ENCODE assay signal across 18 mouse cellular contexts in the genomic region with DNA sequence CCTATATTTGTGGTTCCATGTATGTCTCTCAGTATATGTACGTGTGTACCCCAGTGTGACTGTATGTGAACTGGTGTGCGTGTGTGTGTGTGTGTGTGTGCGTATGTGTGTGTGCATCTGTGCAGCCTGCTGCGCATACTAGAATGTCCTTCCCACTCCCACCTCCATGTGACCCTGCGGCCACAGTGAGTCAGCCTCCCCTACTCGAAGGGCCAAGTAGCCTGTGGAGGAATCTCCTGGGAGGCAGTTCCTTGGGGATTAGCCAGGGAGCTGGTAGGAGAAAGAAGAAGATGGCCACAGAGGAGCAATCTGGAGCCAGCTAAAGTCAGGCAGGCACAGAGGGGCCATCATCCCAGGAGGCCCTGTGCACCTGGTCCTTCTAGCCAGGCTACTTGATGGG. TPM values are rescaled to one million over a fixed set of nuclear protein-coding genes. Genes with fewer than 3 reads are reported as not detected.
DNase-seq lines count a peak whose midpoint lies in the region; TF ChIP-seq lines count a peak whose summit lies in the region.
"Had no signal": no experiment of that assay in that cellular context is flagged by ENCODE, and none has a peak within 500 bp of the region (broad histone marks: within the 10 kb centered on the region; RNA-seq: fewer than 3 reads in every experiment).

No protein-coding gene starts in this region.

- H3K4me1 ChIP-seq in heart, embryonic 10.5 days = peaks cover 20% of the 10 kb centered on the region
- H3K4me1 ChIP-seq: embryonic facial prominence, embryonic 12.5 days had no signal

- no peak for TF ChIP-seq POLR2A in myocyte (IDR thresholded peaks at IDR 0.05; ENCODE audit: insufficient read length, low read depth)

- H3K79me2 ChIP-seq in C2C12 (ENCODE audit: control insufficient read depth, insufficient read depth) = no peaks in the 10 kb centered on the region
- H3K79me2 ChIP-seq in myocyte (ENCODE audit: control insufficient read depth, insufficient read depth) = no peaks in the 10 kb centered on the region

- no peak for TF ChIP-seq CTCF in C2C12 (IDR thresholded peaks at IDR 0.05; ENCODE audit: control insufficient read depth, insufficient read depth, insufficient read length)

- no peak overlapping the region for H3ac ChIP-seq in C2C12 (ENCODE audit: control insufficient read depth, insufficient read length, low read depth)
- no peak overlapping the region for H3ac ChIP-seq in myocyte (ENCODE audit: control insufficient read depth, insufficient read length)

- H3K79me3 ChIP-seq in C2C12 (ENCODE audit: low read depth) = no peaks in the 10 kb centered on the region

- no peaks in the 10 kb centered on the region for H3K9me3 ChIP-seq in heart, embryonic 10.5 days
- H3K9me3 ChIP-seq: embryonic facial prominence, embryonic 12.5 days; forebrain, embryonic 12.5 days; heart, embryonic 12.5 days; hindbrain, embryonic 10.5 days; intestine, embryonic 15.5 days had no signal

- DNase-seq in heart, embryonic 10.5 days (ENCODE audit: low spot score) = no peak
- no peak for DNase-seq in heart, adult 18-20 months
- peak; percentile 80 for DNase-seq in 3134 (ENCODE audit: extremely low read depth, insufficient read length, low spot score)
- no peak for DNase-seq in spleen, postnatal 36 days (ENCODE audit: low spot score in 2 of 2)
- DNase-seq: B cell, adult 2 months; cerebellum, adult 11-12 months; cerebellum, adult 9-10 months; cerebellum, postnatal 25 days; gastrocnemius, postnatal 10 days; heart, adult 2 months had no signal

- no peak overlapping the region for H3K4me2 ChIP-seq in myocyte (ENCODE audit: low read depth)
- H3K4me2 ChIP-seq: embryonic facial prominence, embryonic 12.5 days; forebrain, embryonic 12.5 days; heart, embryonic 12.5 days; hindbrain, embryonic 14.5 days; intestine, embryonic 15.5 days had no signal

- H3K36me3 ChIP-seq in heart, embryonic 10.5 days = no peaks in the 10 kb centered on the region
- H3K36me3 ChIP-seq in C2C12 (ENCODE audit: control insufficient read depth, insufficient read depth) (no peaks in the 10 kb centered on the region), myocyte (ENCODE audit: control insufficient read depth, insufficient read depth) (no peaks in the 10 kb centered on the region)
- H3K36me3 ChIP-seq: embryonic facial prominence, embryonic 12.5 days; forebrain, embryonic 12.5 days; heart, embryonic 12.5 days; hindbrain, embryonic 10.5 days; intestine, embryonic 15.5 days had no signal

- 84% methylated on average over 6 of the region's 6 CpGs for WGBS in heart, embryonic 10.5 days

- no peak overlapping the region for H3K4me3 ChIP-seq in heart, embryonic 10.5 days
- H3K4me3 ChIP-seq in C2C12 (ENCODE audit: insufficient read depth, poor library complexity, severe bottlenecking) (no peak overlapping the region), myocyte (no peak overlapping the region)
- H3K4me3 ChIP-seq: embryonic facial prominence, embryonic 12.5 days; forebrain, embryonic 12.5 days; heart, adult 2 months; heart, embryonic 12.5 days; hindbrain, embryonic 10.5 days; intestine, embryonic 15.5 days had no signal

- H3K27me3 ChIP-seq in heart, embryonic 10.5 days (ENCODE audit: insufficient read depth, poor library complexity, severe bottlenecking) = peaks cover 7% of the 10 kb centered on the region; the same call in 1 of the 2 replicates
- no peaks in the 10 kb centered on the region for H3K27me3 ChIP-seq in C2C12 (ENCODE audit: control insufficient read depth, insufficient read depth, insufficient read length)
- H3K27me3 ChIP-seq in myocyte (ENCODE audit: control insufficient read depth, insufficient read depth, insufficient read length) = no peaks in the 10 kb centered on the region
- H3K27me3 ChIP-seq: heart, embryonic 12.5 days; intestine, embryonic 15.5 days had no signal

- H3K27ac ChIP-seq in heart, embryonic 10.5 days = peak overlapping the region; percentile 52; the same call in 1 of the 2 replicates
- H3K27ac ChIP-seq: embryonic facial prominence, embryonic 12.5 days; forebrain, embryonic 12.5 days; hindbrain, embryonic 10.5 days; hindbrain, embryonic 14.5 days; intestine, embryonic 15.5 days had no signal

TF ChIP-seq in C2C12, 6 proteins besides CTCF, POLR2A, EP300 and RAD21:
- TF ChIP-seq MAX (IDR thresholded peaks at IDR 0.05) (peak; percentile 82), USF1 (IDR thresholded peaks at IDR 0.05; ENCODE audit: low read depth) (peak; percentile 94), FOSL1 (IDR thresholded peaks at IDR 0.05; ENCODE audit: insufficient read depth, low read length, poor library complexity, severe bottlenecking) (no peak)

TF ChIP-seq in myocyte, 11 proteins besides CTCF, POLR2A, EP300 and RAD21:
- no peak for TF ChIP-seq CEBPB (IDR thresholded peaks at IDR 0.05; ENCODE audit: insufficient read depth, poor library complexity, severe bottlenecking)
- no peak for TF ChIP-seq TCF12 (IDR thresholded peaks at IDR 0.05; ENCODE audit: insufficient read depth, poor library complexity, severe bottlenecking)
- TF ChIP-seq REST (IDR thresholded peaks at IDR 0.05; ENCODE audit: insufficient read depth, insufficient read length) = no peak
- no peak for TF ChIP-seq POLR2AphosphoS2 (IDR thresholded peaks at IDR 0.05; ENCODE audit: insufficient read length, low read depth)
- no peak for TF ChIP-seq E2F4 (IDR thresholded peaks at IDR 0.05; ENCODE audit: insufficient read depth)
- no peak for TF ChIP-seq SRF (IDR thresholded peaks at IDR 0.05; ENCODE audit: control insufficient read depth, insufficient read length, low read depth)
- no peak for TF ChIP-seq MYOG (IDR thresholded peaks at IDR 0.05; ENCODE audit: control insufficient read depth in 1 of 3, insufficient read depth in 1 of 3, insufficient read length in 2 of 3, low read depth in 2 of 3)
- TF ChIP-seq MAX (IDR thresholded peaks at IDR 0.05; ENCODE audit: low read depth) = no peak
- peak in 2 of 3 experiments; percentile 15 to 39 for TF ChIP-seq MYOD1 (IDR thresholded peaks at IDR 0.05; ENCODE audit: control insufficient read depth in 1 of 3, insufficient read length in 2 of 3, low read depth in 2 of 3)
- peak; percentile 94 for TF ChIP-seq USF1 (IDR thresholded peaks at IDR 0.05; ENCODE audit: low read depth)
- no peak for TF ChIP-seq TCF3 (IDR thresholded peaks at IDR 0.05; ENCODE audit: insufficient read length, low read depth)

RNA-seq across cellular contexts. Expression of a gene that starts 12.5 kb away (rescaled TPM):
- 68.1 and 73.7 TPM in 2 replicates for polyA plus RNA-seq in heart, embryonic 10.5 days (2016; fragmentation: Nextera tagmentation; extraction: Ambion mirVana)
- total RNA-seq in heart, adult 18-20 months (2021) = 100 to 1,000 TPM in 1 of 2 experiments, 10 to 100 TPM in 1; 97.9 to 139 TPM
- polyA plus RNA-seq in C2C12 (2012; fragmentation: generic; extraction: Trizol) (68.3 TPM), myocyte (2012; fragmentation: generic; extraction: Trizol) (26.9 TPM)

RNA-seq across cellular contexts. Expression of a gene that starts 55.0 kb away (rescaled TPM):
- polyA plus RNA-seq in heart, embryonic 10.5 days (2016; fragmentation: Nextera tagmentation; extraction: Ambion mirVana) = 98.6 and 126 TPM in 2 replicates
- 10 to 100 TPM; 19.6 to 28.7 TPM for total RNA-seq in heart, adult 18-20 months (2021)
- polyA plus RNA-seq in C2C12 (2012; fragmentation: generic; extraction: Trizol) (107 TPM), myocyte (2012; fragmentation: generic; extraction: Trizol) (49.3 TPM)

RNA-seq across cellular contexts. Expression of a gene that starts 55.4 kb away (rescaled TPM):
- 14.6 and 15.2 TPM in 2 replicates for polyA plus RNA-seq in heart, embryonic 10.5 days (2016; fragmentation: Nextera tagmentation; extraction: Ambion mirVana)
- total RNA-seq in heart, adult 18-20 months (2021) = 1 to 10 TPM; 8.3 to 8.8 TPM
- polyA plus RNA-seq in C2C12 (2012; fragmentation: generic; extraction: Trizol) (14.2 TPM), myocyte (2012; fragmentation: generic; extraction: Trizol) (15.0 TPM)
